In the genomic region with DNA sequence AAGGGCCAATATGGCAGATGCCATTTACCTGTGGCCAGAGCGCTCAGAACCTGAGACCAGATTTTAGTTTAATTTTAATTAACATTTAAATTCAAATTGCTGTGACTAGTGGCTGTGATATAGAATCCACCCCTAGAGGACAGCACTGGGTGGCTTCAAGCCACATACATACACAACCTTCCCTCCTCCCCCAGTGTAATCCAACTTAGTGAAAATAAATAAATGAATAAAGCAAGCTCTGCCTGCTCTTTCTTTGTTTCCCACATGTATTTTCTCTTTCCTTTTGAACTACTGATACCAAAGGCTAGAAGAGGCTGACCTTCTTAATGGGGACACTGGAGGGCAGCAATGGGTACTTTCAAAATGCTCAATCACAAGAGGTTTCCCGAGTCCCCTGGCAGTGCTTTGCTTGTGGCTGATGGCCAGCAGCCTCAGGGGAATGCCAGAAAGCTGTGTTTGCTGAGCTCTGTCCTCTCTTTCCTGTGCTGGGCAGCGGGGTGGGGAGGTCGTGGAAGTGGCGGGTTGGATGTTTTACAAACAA, we compare ENCODE assay signal across 15 mouse cellular contexts. TPM values are rescaled to one million over a fixed set of nuclear protein-coding genes. Genes with fewer than 3 reads are reported as not detected.
DNase-seq lines count a peak whose midpoint lies in the region; ATAC-seq and TF ChIP-seq lines count a peak whose summit lies in the region.
"Not testable (repeated sequence)": the region's sequence is repeated elsewhere in the genome, so short reads cannot be mapped to it uniquely, and the experiment has no call there.
"Had no signal": no experiment of that assay in that cellular context is flagged by ENCODE, and none has a peak within 500 bp of the region (broad histone marks: within the 10 kb centered on the region; RNA-seq: fewer than 3 reads in every experiment).

No protein-coding gene starts in this region.

- H3K9me3 ChIP-seq in lung, embryonic 15.5 days; lung, postnatal 0 days (ENCODE audit: low read length): not testable (repeated sequence)

- H3K9ac ChIP-seq in lung, embryonic 15.5 days; lung, postnatal 0 days (replicated peaks; ENCODE audit: low read depth): not testable (repeated sequence)

- TF ChIP-seq EP300 in lung, postnatal 0 days (IDR thresholded peaks at IDR 0.05) = not testable (repeated sequence)

- TF ChIP-seq CTCF in lung, postnatal 0 days (IDR thresholded peaks at IDR 0.05) = not testable (repeated sequence)

- H3K4me2 ChIP-seq in lung, embryonic 15.5 days; lung, postnatal 0 days (replicated peaks; ENCODE audit: low read depth, low read length): not testable (repeated sequence)

- H3K4me3 ChIP-seq in lung, embryonic 15.5 days; lung, postnatal 0 days (ENCODE audit: low read depth, low read length): not testable (repeated sequence)

- peak; percentile 62; the same call in 1 of the 2 replicates for ATAC-seq in lung, embryonic 15.5 days (ENCODE audit: borderline replicate concordance, extremely low read depth, low FRiP score, low TSS enrichment)
- peak; percentile 57 for ATAC-seq in lung, postnatal 0 days

- H3K36me3 ChIP-seq in lung, embryonic 15.5 days; lung, postnatal 0 days (ENCODE audit: insufficient read depth, low read length): not testable (repeated sequence)

- not testable (repeated sequence) for H3K27ac ChIP-seq in lung, embryonic 15.5 days; lung, postnatal 0 days (ENCODE audit: low read length)

- 6% methylated on average over 1 of the region's 5 CpGs for WGBS in lung, embryonic 15.5 days
- WGBS in lung, postnatal 0 days = 0% methylated on average over 1 of the region's 5 CpGs

- peak; percentile 45 for DNase-seq in cerebellum, adult 11-12 months
- peak; percentile 44 for DNase-seq in cerebellum, adult 9-11 months
- DNase-seq in heart, adult 11 months = peak; percentile 91
- peak; percentile 58 to 64 for DNase-seq in kidney, adult 8-10 months
- DNase-seq in layer of hippocampus, adult 11-12 months (ENCODE audit: low spot score) = peak; percentile 52
- peak; percentile 53 for DNase-seq in layer of hippocampus, adult 9-11 months
- not testable (repeated sequence) for DNase-seq in lung, postnatal 0 days (ENCODE audit: low spot score)

- not testable (repeated sequence) for H3K4me1 ChIP-seq in lung, embryonic 15.5 days; lung, postnatal 0 days (ENCODE audit: insufficient read depth, low read depth, low read length)

- not testable (repeated sequence) for H3K27me3 ChIP-seq in lung, embryonic 15.5 days; lung, postnatal 0 days (replicated peaks; ENCODE audit: insufficient read depth, low read length)

RNA-seq across cellular contexts. Expression of a gene that starts 21.9 kb away (rescaled TPM):
- 0.18 and 0.31 TPM in 2 replicates for polyA plus RNA-seq in lung, embryonic 15.5 days (2015; fragmentation: Nextera tagmentation; extraction: Ambion mirVana)
- not detected in 2 replicates for polyA plus RNA-seq in lung, postnatal 0 days (2015; fragmentation: Nextera tagmentation; extraction: Ambion mirVana)
- polyA plus RNA-seq: adrenal gland, adult 2 months; C2C12; embryonic facial prominence, embryonic 13.5 days; embryonic facial prominence, embryonic 15.5 days; forebrain, embryonic 10.5 days; forebrain, embryonic 12.5 days; forebrain, embryonic 14.5 days had no signal
